Comparison of ENCODE assay signal across 9 mouse cellular contexts in genomic region chr14:24059747-24060146, GRCm38 (mm10). TPM values are rescaled to one million over a fixed set of nuclear protein-coding genes. Genes with fewer than 3 reads are reported as not detected.
DNase-seq lines count a peak whose midpoint lies in the region; ATAC-seq and TF ChIP-seq lines count a peak whose summit lies in the region.
"Had no signal": no experiment of that assay in that cellular context is flagged by ENCODE, and none has a peak within 500 bp of the region (broad histone marks: within the 10 kb centered on the region; RNA-seq: fewer than 3 reads in every experiment).

No protein-coding gene starts in this region.

- WGBS in embryonic facial prominence, embryonic 15.5 days: 33% methylated on average over 8 of the region's 8 CpGs
- 34% methylated on average over 8 of the region's 8 CpGs for WGBS in liver, embryonic 14.5 days (ENCODE audit: insufficient replicate concordance)
- 50% methylated on average over 8 of the region's 8 CpGs for WGBS in intestine, embryonic 15.5 days

- no peaks in the 10 kb centered on the region for H3K36me3 ChIP-seq in ES-Bruce4 (ENCODE audit: control insufficient read depth, insufficient read depth, low read length, poor library complexity, severe bottlenecking)
- no peaks in the 10 kb centered on the region for H3K36me3 ChIP-seq in embryonic facial prominence, embryonic 15.5 days
- no peaks in the 10 kb centered on the region for H3K36me3 ChIP-seq in liver, embryonic 14.5 days (replicated peaks; ENCODE audit: control insufficient read depth, insufficient read depth, low read depth)
- H3K36me3 ChIP-seq in intestine, embryonic 15.5 days: no peaks in the 10 kb centered on the region
- H3K36me3 ChIP-seq: limb, embryonic 13.5 days had no signal

- TF ChIP-seq POLR2A in ES-Bruce4 (IDR thresholded peaks at IDR 0.05; ENCODE audit: insufficient read depth, low read length): no peak

- no peaks in the 10 kb centered on the region for H3K9me3 ChIP-seq in ES-Bruce4 (replicated peaks; ENCODE audit: control insufficient read depth, insufficient read depth, low read length, poor library complexity, severe bottlenecking)
- no peaks in the 10 kb centered on the region for H3K9me3 ChIP-seq in embryonic facial prominence, embryonic 15.5 days (replicated peaks)
- no peaks in the 10 kb centered on the region for H3K9me3 ChIP-seq in liver, embryonic 14.5 days (ENCODE audit: control insufficient read depth, low read length)
- no peaks in the 10 kb centered on the region for H3K9me3 ChIP-seq in intestine, embryonic 15.5 days
- H3K9me3 ChIP-seq: limb, embryonic 13.5 days had no signal

- ATAC-seq in embryonic facial prominence, embryonic 15.5 days (ENCODE audit: insufficient number of reproducible peaks, low FRiP score, low TSS enrichment, low read depth): no peak
- no peak for ATAC-seq in liver, embryonic 14.5 days (ENCODE audit: insufficient read depth)
- no peak for ATAC-seq in intestine, embryonic 15.5 days

- H3K4me3 ChIP-seq in ES-Bruce4 (ENCODE audit: low read depth, low read length): no peak overlapping the region
- no peak overlapping the region for H3K4me3 ChIP-seq in embryonic facial prominence, embryonic 15.5 days (replicated peaks)
- H3K4me3 ChIP-seq in liver, embryonic 14.5 days (ENCODE audit: insufficient read depth in 1 of 2, low read depth in 2 of 2, low read length in 2 of 2): no peak overlapping the region
- no peak overlapping the region for H3K4me3 ChIP-seq in intestine, embryonic 15.5 days (replicated peaks)
- H3K4me3 ChIP-seq: limb, embryonic 13.5 days had no signal

- 0 out of 2 replicates have a peak overlapping the region, but pooled peaks have one; percentile 8 for H3K4me2 ChIP-seq in embryonic facial prominence, embryonic 15.5 days (replicated peaks)
- H3K4me2 ChIP-seq in liver, embryonic 14.5 days (ENCODE audit: low read depth): no peak overlapping the region
- no peak overlapping the region for H3K4me2 ChIP-seq in intestine, embryonic 15.5 days (replicated peaks)
- H3K4me2 ChIP-seq: limb, embryonic 13.5 days had no signal

- H3K27me3 ChIP-seq in ES-Bruce4 (ENCODE audit: control insufficient read depth, insufficient read depth, low read length, poor library complexity, severe bottlenecking): no peaks in the 10 kb centered on the region
- H3K27me3 ChIP-seq in embryonic facial prominence, embryonic 15.5 days: no peaks in the 10 kb centered on the region
- no peaks in the 10 kb centered on the region for H3K27me3 ChIP-seq in liver, embryonic 14.5 days (ENCODE audit: control insufficient read depth, insufficient read depth, low read length)
- no peaks in the 10 kb centered on the region for H3K27me3 ChIP-seq in intestine, embryonic 15.5 days (replicated peaks)

- no peak overlapping the region for H3K9ac ChIP-seq in ES-Bruce4 (ENCODE audit: low read depth, poor library complexity, severe bottlenecking)
- H3K9ac ChIP-seq in embryonic facial prominence, embryonic 15.5 days: no peak overlapping the region
- no peak overlapping the region for H3K9ac ChIP-seq in liver, embryonic 14.5 days (replicated peaks)
- no peak overlapping the region for H3K9ac ChIP-seq in intestine, embryonic 15.5 days
- H3K9ac ChIP-seq: limb, embryonic 13.5 days had no signal

- no peak for TF ChIP-seq EP300 in ES-Bruce4 (IDR thresholded peaks at IDR 0.05; ENCODE audit: insufficient read depth, low read depth, low read length)
- no peak for TF ChIP-seq EP300 in liver, embryonic 14.5 days (IDR thresholded peaks at IDR 0.05; ENCODE audit: low read depth)

- peak; percentile 26 for DNase-seq in kidney, adult 18-20 months
- no peak for DNase-seq in kidney, adult 11 months
- DNase-seq in adrenal gland, postnatal 10 days: peak; percentile 66
- DNase-seq in liver, embryonic 14.5 days (ENCODE audit: low read depth in 3 of 3, low spot score in 3 of 3): no peak
- no peak for DNase-seq in spleen, adult 12 weeks (ENCODE audit: low spot score)

- peak; percentile 79 for TF ChIP-seq CTCF in ES-Bruce4 (IDR thresholded peaks at IDR 0.05; ENCODE audit: low read depth, low read length)
- peak; percentile 73 for TF ChIP-seq CTCF in liver, embryonic 14.5 days (IDR thresholded peaks at IDR 0.05; ENCODE audit: low read depth)

- no peak overlapping the region for H3K27ac ChIP-seq in ES-Bruce4 (ENCODE audit: insufficient read depth, low read length)
- no peak overlapping the region for H3K27ac ChIP-seq in embryonic facial prominence, embryonic 15.5 days (replicated peaks)
- no peak overlapping the region for H3K27ac ChIP-seq in liver, embryonic 14.5 days
- no peak overlapping the region for H3K27ac ChIP-seq in intestine, embryonic 15.5 days
- H3K27ac ChIP-seq: limb, embryonic 13.5 days had no signal

- H3K4me1 ChIP-seq in ES-Bruce4 (ENCODE audit: control insufficient read depth, insufficient read depth, low read length): no peaks in the 10 kb centered on the region
- H3K4me1 ChIP-seq in embryonic facial prominence, embryonic 15.5 days: no peaks in the 10 kb centered on the region
- H3K4me1 ChIP-seq in liver, embryonic 14.5 days (replicated peaks; ENCODE audit: control insufficient read depth in 2 of 2, insufficient read depth in 2 of 2, low read length in 1 of 2): no peaks in the 10 kb centered on the region
- H3K4me1 ChIP-seq in intestine, embryonic 15.5 days (replicated peaks): no peaks in the 10 kb centered on the region

RNA-seq across cellular contexts. Expression of gene Kcnma1, which starts 45.5 kb away (rescaled TPM):
- 0.78 and 1.8 TPM in 2 replicates for polyA plus RNA-seq in ES-Bruce4 (2011; ENCODE audit: insufficient read depth, insufficient read length, low read depth, missing spikeins)
- 10 to 100 TPM; 27.2 to 48.2 TPM for total RNA-seq in adrenal gland, postnatal 10 days (2021)
- polyA plus RNA-seq in embryonic facial prominence, embryonic 15.5 days (2015; fragmentation: Nextera tagmentation; extraction: Ambion mirVana): 6.5 and 8.1 TPM in 2 replicates
- polyA plus RNA-seq in liver, embryonic 14.5 days (2012; rRNA removed): 0.01 and 0.03 TPM in 2 replicates
- polyA plus RNA-seq in liver, embryonic 14.5 days (2014; fragmentation: Nextera tagmentation; extraction: Ambion mirVana): not detected in 2 replicates
- 7.4 and 8.0 TPM in 2 replicates for polyA plus RNA-seq in intestine, embryonic 15.5 days (2015; fragmentation: Nextera tagmentation; extraction: Ambion mirVana)

Comparison
In these comparisons a context has a peak if more than half of its experiments do, and no peak if none do; other contexts are left out.
1. DNase-seq: peak in kidney, adult 18-20 months (single experiment) and adrenal gland, postnatal 10 days (single experiment); none in kidney, adult 11 months (single experiment), liver, embryonic 14.5 days (0 of 3) and spleen, adult 12 weeks (single experiment).